Mouse (Mus musculus) megakaryocyte, embryonic 14.5 days (primary cell): Measurements from ENCODE around the gene Ppy.

Experiments
- FLI1 ChIP-seq: IDR thresholded peaks from 2 replicates; pipeline ENCODE4 v1.6.1; 2012; ENCODE audit warnings: low read length, inconsistent platforms, mixed read lengths
- GATA1 ChIP-seq: IDR thresholded peaks from 3 replicates; pipeline ENCODE4 v1.6.1; 2012; ENCODE audit warnings: mixed read lengths, low read length, inconsistent platforms, borderline replicate concordance

GRCm38 (mm10) chr11:102073722-102074121, 27.4 kb downstream of the Ppy start:
- TF ChIP-seq GATA1 (no peak), FLI1 (no peak)
